Mouse (Mus musculus) neural tube, embryonic 14.5 days (tissue): ENCODE data around the gene Sipa1l3. TPM values are rescaled to one million over a fixed set of nuclear protein-coding genes. Genes with fewer than 3 reads are reported as not detected.

Experiments
- ATAC-seq: fragments of 200-750 bp; cut with Nextera tagmentation; 2 replicates; pipeline ENCODE4 v1.8.0; 2017; ENCODE audit warnings: low read depth, mild to moderate bottlenecking, moderate TSS enrichment, moderate library complexity
- H3K27ac ChIP-seq: fragments of 300-500 bp; sonication (generic); 2 replicates; pipeline ENCODE4 v1.5.1; 2014; ENCODE audit warnings: low read depth, mild to moderate bottlenecking, control low read depth, low read length, moderate library complexity, mixed read lengths
- H3K27me3 ChIP-seq: fragments of 300-500 bp; sonication (generic); 2 replicates; pipeline ENCODE4 v1.6.1; 2014; ENCODE audit warnings: low read length; ENCODE audit not compliant: control insufficient read depth, insufficient read depth
- H3K36me3 ChIP-seq: fragments of 300-500 bp; sonication (generic); 2 replicates; pipeline ENCODE4 v1.6.1; 2014; ENCODE audit warnings: low read length, mixed read lengths; ENCODE audit not compliant: control insufficient read depth, insufficient read depth
- H3K4me1 ChIP-seq: fragments of 300-500 bp; sonication (generic); 2 replicates; pipeline ENCODE4 v1.6.1; 2014; ENCODE audit warnings: low read length; ENCODE audit not compliant: control insufficient read depth, insufficient read depth
- H3K4me2 ChIP-seq: fragments of 300-500 bp; sonication (generic); 2 replicates; pipeline ENCODE4 v1.6.1; 2014; ENCODE audit warnings: mild to moderate bottlenecking, low read depth, low read length, control low read depth
- H3K4me3 ChIP-seq: fragments of 300-500 bp; sonication (generic); 2 replicates; pipeline ENCODE4 v1.5.1; 2014; ENCODE audit warnings: low read depth, low read length, control low read depth, mixed read lengths
- H3K9ac ChIP-seq: fragments of 300-500 bp; sonication (generic); replicated peaks from 2 replicates; pipeline ENCODE4 v1.6.1; 2014; ENCODE audit warnings: low read depth, mild to moderate bottlenecking, control low read depth, low read length, mixed read lengths
- H3K9me3 ChIP-seq: fragments of 300-500 bp; sonication (generic); 2 replicates; pipeline ENCODE4 v1.6.1; 2016; ENCODE audit warnings: low read length; ENCODE audit not compliant: control insufficient read depth
- WGBS: fragments of 180-500 bp; shearing (Covaris S2); extraction: QIAGEN DNeasy Blood & Tissue Kit; methylation state at CpG from one replicate; pipeline ENCODE4 v1.1.7; 2014; 5-methylcytosine and 5-hydroxymethylcytosine counted together
- polyA plus RNA-seq: library from polyadenylated mRNA; unstranded; fragments of >200 nt; fragmentation: Nextera tagmentation; extraction: Ambion mirVana; gene quantifications from 2 replicates; pipeline ENCODE4 v1.2.1, GENCODE M21; 2014

Gene Sipa1l3
- polyA plus RNA-seq, 1 experiment from 2014 or later: 22.1 TPM

GRCm38 (mm10) chr7:29343746-29344145 is 174.7 kb downstream of the Sipa1l3 start:
- Histone ChIP-seq H3K27ac (no peak overlapping the region), H3K4me2 (no peak overlapping the region), H3K9me3 (no peaks in the 10 kb centered on the region), H3K4me1 (peaks cover 9% of the 10 kb centered on the region), H3K9ac (no peak overlapping the region), H3K36me3 (peaks cover 2% of the 10 kb centered on the region; the same call in 1 of the 2 replicates), H3K27me3 (no peaks in the 10 kb centered on the region), H3K4me3 (no peak overlapping the region)
- ATAC-seq: no peak
- WGBS: 90% methylated on average over 7 of the region's 7 CpGs

GRCm38 (mm10) chr7:29342489-29343092 is 175.8 kb downstream of the Sipa1l3 start:
- Histone ChIP-seq H3K9me3 (no peaks in the 10 kb centered on the region), H3K4me3 (no peak overlapping the region), H3K9ac (no peak overlapping the region), H3K4me2 (no peak overlapping the region), H3K27me3 (no peaks in the 10 kb centered on the region), H3K4me1 (peaks cover 9% of the 10 kb centered on the region), H3K27ac (peak overlapping the region; percentile 57), H3K36me3 (peaks cover 7% of the 10 kb centered on the region; the same call in 1 of the 2 replicates)
- WGBS: 42% methylated on average over 8 of the region's 8 CpGs
- no peak for ATAC-seq

GRCm38 (mm10) chr7:29341722-29342121 is 176.7 kb downstream of the Sipa1l3 start:
- peaks cover 7% of the 10 kb centered on the region; the same call in 1 of the 2 replicates for H3K36me3 ChIP-seq
- H3K27ac ChIP-seq: peak overlapping the region; percentile 57; the same call in 1 of the 2 replicates
- H3K4me3 ChIP-seq: no peak overlapping the region
- no peak for ATAC-seq
- H3K4me1 ChIP-seq: peaks cover 9% of the 10 kb centered on the region
- H3K9ac ChIP-seq: no peak overlapping the region
- WGBS: 43% methylated on average over 12 of the region's 12 CpGs
- H3K27me3 ChIP-seq: no peaks in the 10 kb centered on the region
- H3K4me2 ChIP-seq: no peak overlapping the region
- no peaks in the 10 kb centered on the region for H3K9me3 ChIP-seq

GRCm38 (mm10) chr7:29340838-29341237 is 177.6 kb downstream of the Sipa1l3 start:
- Histone ChIP-seq H3K9ac (no peak overlapping the region), H3K4me2 (no peak overlapping the region), H3K4me1 (peaks cover 9% of the 10 kb centered on the region), H3K4me3 (no peak overlapping the region), H3K36me3 (peaks cover 7% of the 10 kb centered on the region; the same call in 1 of the 2 replicates), H3K27me3 (no peaks in the 10 kb centered on the region), H3K27ac (no peak overlapping the region), H3K9me3 (no peaks in the 10 kb centered on the region)
- WGBS: 97% methylated on average over 8 of the region's 8 CpGs
- ATAC-seq: no peak

- H3K27me3 ChIP-seq: no peaks in the 10 kb centered on the region
- ATAC-seq: no peak
- H3K4me1 ChIP-seq: peaks cover 9% of the 10 kb centered on the region
- 94% methylated on average over 9 of the region's 9 CpGs for WGBS
- no peak overlapping the region for H3K4me2 ChIP-seq
- no peak overlapping the region for H3K4me3 ChIP-seq
- H3K9me3 ChIP-seq: no peaks in the 10 kb centered on the region
- no peak overlapping the region for H3K9ac ChIP-seq
- no peak overlapping the region for H3K27ac ChIP-seq
- peaks cover 12% of the 10 kb centered on the region; the same call in 1 of the 2 replicates for H3K36me3 ChIP-seq
Observed at GRCm38 (mm10) chr7:29340247-29340646, 178.2 kb downstream of the Sipa1l3 start.

GRCm38 (mm10) chr7:29338984-29339679 is 179.3 kb downstream of the Sipa1l3 start:
- Histone ChIP-seq H3K4me2 (no peak overlapping the region), H3K9ac (no peak overlapping the region), H3K4me3 (no peak overlapping the region), H3K4me1 (peaks cover 9% of the 10 kb centered on the region), H3K9me3 (no peaks in the 10 kb centered on the region), H3K27ac (no peak overlapping the region), H3K36me3 (peaks cover 13% of the 10 kb centered on the region; the same call in 1 of the 2 replicates), H3K27me3 (no peaks in the 10 kb centered on the region)
- no peak for ATAC-seq
- WGBS: 80% methylated on average over 14 of the region's 14 CpGs

GRCm38 (mm10) chr7:29338351-29338919 is 180.0 kb downstream of the Sipa1l3 start:
- H3K36me3 ChIP-seq: peaks cover 13% of the 10 kb centered on the region; the same call in 1 of the 2 replicates
- ATAC-seq: no peak
- H3K4me1 ChIP-seq: peaks cover 9% of the 10 kb centered on the region
- no peaks in the 10 kb centered on the region for H3K9me3 ChIP-seq
- no peak overlapping the region for H3K4me2 ChIP-seq
- H3K27me3 ChIP-seq: no peaks in the 10 kb centered on the region
- no peak overlapping the region for H3K9ac ChIP-seq
- no peak overlapping the region for H3K27ac ChIP-seq
- no peak overlapping the region for H3K4me3 ChIP-seq
- WGBS: 79% methylated on average over 9 of the region's 9 CpGs

- H3K4me3 ChIP-seq: no peak overlapping the region
- no peak overlapping the region for H3K4me2 ChIP-seq
- H3K27ac ChIP-seq: no peak overlapping the region
- H3K4me1 ChIP-seq: peaks cover 9% of the 10 kb centered on the region
- no peak for ATAC-seq
- H3K36me3 ChIP-seq: peaks cover 13% of the 10 kb centered on the region; the same call in 1 of the 2 replicates
- H3K9ac ChIP-seq: no peak overlapping the region
- WGBS: 91% methylated on average over 2 of the region's 2 CpGs
- no peaks in the 10 kb centered on the region for H3K9me3 ChIP-seq
- H3K27me3 ChIP-seq: no peaks in the 10 kb centered on the region
Observed at GRCm38 (mm10) chr7:29337766-29338165, 180.7 kb downstream of the Sipa1l3 start.

- peaks cover 13% of the 10 kb centered on the region; the same call in 1 of the 2 replicates for H3K36me3 ChIP-seq
- no peak for ATAC-seq
- H3K9ac ChIP-seq: no peak overlapping the region
- no peaks in the 10 kb centered on the region for H3K27me3 ChIP-seq
- H3K9me3 ChIP-seq: no peaks in the 10 kb centered on the region
- peaks cover 2% of the 10 kb centered on the region; the same call in 1 of the 2 replicates for H3K4me1 ChIP-seq
- no peak overlapping the region for H3K4me2 ChIP-seq
- H3K27ac ChIP-seq: no peak overlapping the region
- 67% methylated on average over 9 of the region's 9 CpGs for WGBS
- no peak overlapping the region for H3K4me3 ChIP-seq
Observed at GRCm38 (mm10) chr7:29336795-29337319, 181.6 kb downstream of the Sipa1l3 start.
